Mouse (Mus musculus) right cerebral cortex, postnatal 36 days (tissue): ENCODE results near the gene Spats2.
"Not testable (repeated sequence)": the region's sequence is repeated elsewhere in the genome, so short reads cannot be mapped to it uniquely, and the experiment has no call there.

ENCODE experiments used
- DNase-seq, 2 experiments: peaks; one replicate each; pipeline ENCODE4 v3.0.0; 2022; ENCODE audit warnings: low spot score in 2 of 2, mixed read lengths in 1 of 2

The Spats2 gene

GRCm38 (mm10) chr15:99223585-99224207 lies 98.0 kb downstream of the Spats2 start:
- DNase-seq = peak; percentile 65 to 85

GRCm38 (mm10) chr15:99224208-99224911 lies 98.6 kb downstream of the Spats2 start, which contains the start of gene Kcnh3:
TSS of gene Kcnh3 (plus strand) at chr15:99224861.
- DNase-seq = peak; percentile 74 to 75

- peak; percentile 60 to 62 for DNase-seq
Measured at GRCm38 (mm10) chr15:99225081-99225810, 99.5 kb downstream of the Spats2 start.

GRCm38 (mm10) chr15:99226090-99226489 lies 100.4 kb downstream of the Spats2 start:
- no peak for DNase-seq

GRCm38 (mm10) chr15:99231998-99232397 lies 106.3 kb downstream of the Spats2 start:
- DNase-seq = no peak

- no peak for DNase-seq
Measured at GRCm38 (mm10) chr15:99233719-99234118, 108.0 kb downstream of the Spats2 start.

- DNase-seq = no peak
Measured at GRCm38 (mm10) chr15:99234326-99235010, 108.8 kb downstream of the Spats2 start.

GRCm38 (mm10) chr15:99238006-99238405 lies 112.3 kb downstream of the Spats2 start:
- no peak for DNase-seq

- DNase-seq = no peak
Measured at GRCm38 (mm10) chr15:99240129-99240528, 114.4 kb downstream of the Spats2 start.

GRCm38 (mm10) chr15:99241249-99241648 lies 115.5 kb downstream of the Spats2 start:
- no peak for DNase-seq

- DNase-seq = no peak
Measured at GRCm38 (mm10) chr15:99242045-99242444, 116.3 kb downstream of the Spats2 start.

- DNase-seq = not testable (repeated sequence)
Measured at GRCm38 (mm10) chr15:99246736-99247135, 121.0 kb downstream of the Spats2 start.

GRCm38 (mm10) chr15:99248972-99249371 lies 123.3 kb downstream of the Spats2 start:
- peak; percentile 80 to 88 for DNase-seq

GRCm38 (mm10) chr15:99249938-99250337 lies 124.2 kb downstream of the Spats2 start:
- DNase-seq = no peak

- DNase-seq = not testable (repeated sequence)
Measured at GRCm38 (mm10) chr15:99251111-99251510, 125.4 kb downstream of the Spats2 start.

- DNase-seq = peak; percentile 97
Measured at GRCm38 (mm10) chr15:99251626-99252380, 126.1 kb downstream of the Spats2 start, which contains the start of gene Mcrs1. TSS of gene Mcrs1 (minus strand) at chr15:99251961.

GRCm38 (mm10) chr15:99252381-99253174 lies 126.9 kb downstream of the Spats2 start:
- DNase-seq = no peak

GRCm38 (mm10) chr15:99253175-99253479 lies 127.4 kb downstream of the Spats2 start:
- not testable (repeated sequence) for DNase-seq

GRCm38 (mm10) chr15:99253772-99254171 lies 128.1 kb downstream of the Spats2 start:
- DNase-seq = no peak

GRCm38 (mm10) chr15:99254477-99255005 lies 128.8 kb downstream of the Spats2 start:
- DNase-seq = no peak
